Mouse (Mus musculus) heart, postnatal 0 days (tissue): ENCODE results near the gene Aim2. TPM values are rescaled to one million over a fixed set of nuclear protein-coding genes. Genes with fewer than 3 reads are reported as not detected.

ENCODE experiments used
- ATAC-seq: fragments of 200-750 bp; cut with Nextera tagmentation; 2 replicates; pipeline ENCODE4 v1.8.0; 2017; ENCODE audit warnings: low read depth, moderate number of reproducible peaks, moderate library complexity; ENCODE audit not compliant: insufficient read depth
- DNase-seq: peaks from one replicate; pipeline ENCODE4 v3.0.0-alpha.2; 2016; ENCODE audit warnings: low spot score
- H3K27ac ChIP-seq: fragments of 300-500 bp; sonication (generic); 2 replicates; pipeline ENCODE4 v1.5.1; 2014; ENCODE audit warnings: low read depth, mild to moderate bottlenecking
- H3K27me3 ChIP-seq: fragments of 300-500 bp; sonication (generic); 2 replicates; pipeline ENCODE4 v1.6.1; 2014; ENCODE audit warnings: low read length, mixed read lengths; ENCODE audit not compliant: control insufficient read depth, insufficient read depth
- H3K36me3 ChIP-seq: fragments of 300-500 bp; sonication (generic); replicated peaks from 2 replicates; pipeline ENCODE4 v1.6.1; 2014; ENCODE audit warnings: low read length, mixed read lengths; ENCODE audit not compliant: control insufficient read depth, insufficient read depth
- H3K4me1 ChIP-seq: fragments of 300-500 bp; sonication (generic); 2 replicates; pipeline ENCODE4 v1.6.1; 2014; ENCODE audit warnings: antibody characterized with exemption; ENCODE audit not compliant: control insufficient read depth, insufficient read depth
- H3K4me2 ChIP-seq: fragments of 300-500 bp; sonication (generic); 2 replicates; pipeline ENCODE4 v1.6.1; 2014; ENCODE audit warnings: low read depth, mild to moderate bottlenecking, low read length, moderate library complexity
- H3K4me3 ChIP-seq: fragments of 300-500 bp; sonication (generic); 2 replicates; pipeline ENCODE4 v1.5.1; 2014; ENCODE audit warnings: low read depth, low read length
- H3K9ac ChIP-seq: fragments of 300-500 bp; sonication (generic); replicated peaks from 2 replicates; pipeline ENCODE4 v1.6.1; 2014; ENCODE audit warnings: low read depth, low read length, mixed read lengths
- H3K9me3 ChIP-seq: fragments of 300-500 bp; sonication (generic); replicated peaks from 2 replicates; pipeline ENCODE4 v1.6.1; 2016; ENCODE audit warnings: low read length; ENCODE audit not compliant: control insufficient read depth
- CTCF ChIP-seq: IDR thresholded peaks from 2 replicates; pipeline ENCODE4 v1.5.1; 2016; ENCODE audit warnings: antibody characterized with exemption, control low read depth, low read depth
- EP300 ChIP-seq: IDR thresholded peaks from 2 replicates; pipeline ENCODE4 v1.6.1; 2016; ENCODE audit warnings: antibody characterized with exemption, low read depth
- WGBS: fragments of 180-500 bp; shearing (Covaris S2); extraction: QIAGEN DNeasy Blood & Tissue Kit; methylation state at CpG from one replicate; pipeline ENCODE4 v1.1.7; 2014; 5-methylcytosine and 5-hydroxymethylcytosine counted together
- polyA plus RNA-seq: library from polyadenylated mRNA; unstranded; fragments of >200 nt; fragmentation: Nextera tagmentation; extraction: Ambion mirVana; gene quantifications from 2 replicates; pipeline ENCODE4 v1.2.1, GENCODE M21; 2015
- total RNA-seq: library from RNA; depleted of rRNA; stranded (reverse); fragments of >200 nt; gene quantifications from 2 replicates; pipeline ENCODE4 v1.2.3, GENCODE M21; 2014; ENCODE audit warnings: low replicate concordance

The Aim2 gene
- total and polyA plus RNA-seq, 2 experiments from 2014 or later, result 0.19 to 1.3 TPM

- Histone ChIP-seq H3K4me1 (no peaks in the 10 kb centered on the region), H3K27me3 (no peaks in the 10 kb centered on the region), H3K9me3 (no peaks in the 10 kb centered on the region), H3K9ac (no peak overlapping the region), H3K4me2 (no peak overlapping the region), H3K27ac (no peak overlapping the region), H3K36me3 (no peaks in the 10 kb centered on the region), H3K4me3 (no peak overlapping the region)
- TF ChIP-seq CTCF (no peak), EP300 (no peak)
- no peak for DNase-seq
- ATAC-seq, result no peak
- WGBS, result 83% methylated on average over 2 of the region's 2 CpGs
These were observed 81.7 kb downstream of the Aim2 start for GRCm38 (mm10) chr1:173432411-173432810.

- TF ChIP-seq CTCF (no peak), EP300 (no peak)
- H3K27me3 ChIP-seq, result no peaks in the 10 kb centered on the region
- H3K9me3 ChIP-seq, result no peaks in the 10 kb centered on the region
- H3K4me3 ChIP-seq, result no peak overlapping the region
- no peak overlapping the region for H3K4me2 ChIP-seq
- H3K36me3 ChIP-seq, result no peaks in the 10 kb centered on the region
- DNase-seq (no peak), ATAC-seq (no peak)
- no peak overlapping the region for H3K9ac ChIP-seq
- no peak overlapping the region for H3K27ac ChIP-seq
- 57% methylated on average over 6 of the region's 6 CpGs for WGBS
- no peaks in the 10 kb centered on the region for H3K4me1 ChIP-seq
These were observed 86.7 kb downstream of the Aim2 start for GRCm38 (mm10) chr1:173437161-173437953.

- no peak overlapping the region for H3K4me2 ChIP-seq
- no peaks in the 10 kb centered on the region for H3K27me3 ChIP-seq
- H3K4me1 ChIP-seq, result no peaks in the 10 kb centered on the region
- H3K4me3 ChIP-seq, result no peak overlapping the region
- ATAC-seq (no peak), DNase-seq (no peak)
- no peaks in the 10 kb centered on the region for H3K36me3 ChIP-seq
- TF ChIP-seq CTCF, result no peak
- no peak for TF ChIP-seq EP300
- H3K9me3 ChIP-seq, result no peaks in the 10 kb centered on the region
- no peak overlapping the region for H3K27ac ChIP-seq
- 58% methylated on average over 1 of the region's 1 CpGs for WGBS
- H3K9ac ChIP-seq, result no peak overlapping the region
These were observed 90.0 kb downstream of the Aim2 start for GRCm38 (mm10) chr1:173440681-173441080.

GRCm38 (mm10) chr1:173441210-173441609 is 90.5 kb downstream of the Aim2 start:
- H3K4me2 ChIP-seq, result no peak overlapping the region
- no peak overlapping the region for H3K27ac ChIP-seq
- no peak for TF ChIP-seq CTCF
- no peak for TF ChIP-seq EP300
- H3K36me3 ChIP-seq, result no peaks in the 10 kb centered on the region
- H3K9ac ChIP-seq, result no peak overlapping the region
- WGBS, result 62% methylated on average over 4 of the region's 4 CpGs
- no peak overlapping the region for H3K4me3 ChIP-seq
- no peak for ATAC-seq
- no peaks in the 10 kb centered on the region for H3K9me3 ChIP-seq
- no peaks in the 10 kb centered on the region for H3K4me1 ChIP-seq
- no peak for DNase-seq
- H3K27me3 ChIP-seq, result no peaks in the 10 kb centered on the region

GRCm38 (mm10) chr1:173443061-173443460 is 92.4 kb downstream of the Aim2 start:
- H3K4me3 ChIP-seq, result no peak overlapping the region
- H3K27ac ChIP-seq, result no peak overlapping the region
- H3K9me3 ChIP-seq, result no peaks in the 10 kb centered on the region
- ATAC-seq (no peak), DNase-seq (no peak)
- no peaks in the 10 kb centered on the region for H3K27me3 ChIP-seq
- no peaks in the 10 kb centered on the region for H3K36me3 ChIP-seq
- WGBS, result 79% methylated on average over 1 of the region's 1 CpGs
- H3K4me2 ChIP-seq, result no peak overlapping the region
- H3K4me1 ChIP-seq, result no peaks in the 10 kb centered on the region
- TF ChIP-seq EP300 (no peak), CTCF (no peak)
- H3K9ac ChIP-seq, result no peak overlapping the region

GRCm38 (mm10) chr1:173447067-173447466 is 96.4 kb downstream of the Aim2 start:
- WGBS, result 38% methylated on average over 4 of the region's 4 CpGs
- Histone ChIP-seq H3K27me3 (no peaks in the 10 kb centered on the region), H3K4me1 (no peaks in the 10 kb centered on the region), H3K4me2 (no peak overlapping the region), H3K9me3 (no peaks in the 10 kb centered on the region), H3K9ac (no peak overlapping the region), H3K27ac (no peak overlapping the region), H3K4me3 (no peak overlapping the region), H3K36me3 (no peaks in the 10 kb centered on the region)
- ATAC-seq (no peak), DNase-seq (no peak)
- TF ChIP-seq CTCF, result no peak
- no peak for TF ChIP-seq EP300
